ENCODE assay signal across 25 mouse cellular contexts in the genomic region with DNA sequence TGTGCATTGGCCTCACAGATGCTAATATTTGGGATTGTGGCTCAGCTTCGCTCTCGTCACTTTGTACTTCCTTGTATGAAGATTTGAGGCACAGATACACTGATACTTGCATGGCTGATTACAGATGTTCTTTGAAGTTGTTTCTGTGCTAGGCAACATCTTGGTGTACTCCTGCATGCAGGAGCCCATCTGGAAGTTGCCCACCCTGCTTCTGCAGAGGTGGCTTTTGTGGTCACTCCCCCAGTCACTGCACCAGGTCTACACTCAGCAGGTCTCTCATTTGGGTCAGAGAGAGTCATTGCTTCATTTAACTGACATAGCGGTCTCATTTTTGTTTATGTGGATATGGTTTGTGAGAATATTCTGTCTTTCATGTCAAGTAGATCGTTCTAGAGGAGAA. TPM values are rescaled to one million over a fixed set of nuclear protein-coding genes. Genes with fewer than 3 reads are reported as not detected.
A peak's percentile ranks its signal among the peaks of the same experiment; 100 is the strongest.
DNase-seq lines count a peak whose midpoint lies in the region; ATAC-seq and TF ChIP-seq lines count a peak whose summit lies in the region.
"Had no signal": no experiment of that assay in that cellular context is flagged by ENCODE, and none has a peak within 500 bp of the region (broad histone marks: within the 10 kb centered on the region; RNA-seq: fewer than 3 reads in every experiment).

No protein-coding gene starts in this region.

- ATAC-seq in kidney, embryonic 14.5 days (ENCODE audit: low FRiP score, low TSS enrichment), result peak; percentile 8; the same call in 1 of the 2 replicates
- 0 out of 2 replicates have a peak, but pooled peaks have one; percentile 37 for ATAC-seq in common myeloid progenitor, adult 5-6 weeks (replicated peaks; ENCODE audit: low read depth, poor library complexity, severe bottlenecking)
- ATAC-seq in liver, postnatal 0 days, result no peak
- ATAC-seq: CD4-positive, CD25-positive, alpha-beta regulatory T cell, adult 4 months; forebrain, embryonic 16.5 days; inflammation-experienced regulatory T-cells, adult 6 months had no signal

- H3K79me2 ChIP-seq in myocyte (ENCODE audit: control insufficient read depth, insufficient read depth), result peaks cover 77% of the 10 kb centered on the region

- H3K27me3 ChIP-seq in kidney, embryonic 14.5 days (ENCODE audit: control insufficient read depth, insufficient read depth, low read length), result no peaks in the 10 kb centered on the region
- H3K27me3 ChIP-seq in myocyte (ENCODE audit: control insufficient read depth, insufficient read depth, insufficient read length), result no peaks in the 10 kb centered on the region
- H3K27me3 ChIP-seq in liver, postnatal 0 days (ENCODE audit: insufficient read depth, low read length), result no peaks in the 10 kb centered on the region
- H3K27me3 ChIP-seq: heart, embryonic 13.5 days; limb, embryonic 13.5 days had no signal

- H3K9ac ChIP-seq in kidney, embryonic 14.5 days (ENCODE audit: low read depth, low read length), result no peak overlapping the region
- no peak overlapping the region for H3K9ac ChIP-seq in liver, postnatal 0 days (replicated peaks)
- H3K9ac ChIP-seq: heart, embryonic 13.5 days; hindbrain, embryonic 14.5 days; limb, embryonic 13.5 days had no signal

- no peak overlapping the region for H3ac ChIP-seq in myocyte (ENCODE audit: control insufficient read depth, insufficient read length)

- H3K4me3 ChIP-seq in kidney, embryonic 14.5 days (ENCODE audit: low read length), result no peak overlapping the region
- no peak overlapping the region for H3K4me3 ChIP-seq in myocyte
- H3K4me3 ChIP-seq in liver, postnatal 0 days (ENCODE audit: low read depth, low read length), result no peak overlapping the region
- H3K4me3 ChIP-seq: erythroblast, embryonic 14.5 days; heart, embryonic 13.5 days; limb, embryonic 13.5 days had no signal

- no peaks in the 10 kb centered on the region for H3K36me3 ChIP-seq in kidney, embryonic 14.5 days (ENCODE audit: control insufficient read depth, insufficient read depth, low read length)
- no peaks in the 10 kb centered on the region for H3K36me3 ChIP-seq in myocyte (ENCODE audit: control insufficient read depth, insufficient read depth)
- H3K36me3 ChIP-seq in liver, postnatal 0 days (replicated peaks; ENCODE audit: insufficient read depth, low read length), result no peaks in the 10 kb centered on the region
- H3K36me3 ChIP-seq: heart, embryonic 13.5 days; limb, embryonic 13.5 days had no signal

- 76% methylated on average over 4 of the region's 4 CpGs for WGBS in kidney, embryonic 14.5 days
- 75% methylated on average over 4 of the region's 4 CpGs for whole genome bisulfite sequencing in liver, postnatal 0 days (ENCODE audit: insufficient replicate concordance)

- H3K4me1 ChIP-seq in kidney, embryonic 14.5 days (ENCODE audit: control insufficient read depth, insufficient read depth, low read length), result peaks cover 2% of the 10 kb centered on the region; the same call in 1 of the 2 replicates
- H3K4me1 ChIP-seq in liver, postnatal 0 days (ENCODE audit: insufficient read depth), result peaks cover 5% of the 10 kb centered on the region; the same call in 1 of the 2 replicates

- TF ChIP-seq CTCF in liver, postnatal 0 days (IDR thresholded peaks at IDR 0.05; ENCODE audit: low read depth), result no peak

- TF ChIP-seq POLR2A in myocyte (IDR thresholded peaks at IDR 0.05; ENCODE audit: insufficient read length, low read depth), result no peak

- TF ChIP-seq EP300 in liver, postnatal 0 days (IDR thresholded peaks at IDR 0.05; ENCODE audit: low read depth), result no peak

- no peak overlapping the region for H3K27ac ChIP-seq in kidney, embryonic 14.5 days (ENCODE audit: low read depth, low read length)
- H3K27ac ChIP-seq in liver, postnatal 0 days (ENCODE audit: low read depth), result no peak overlapping the region
- H3K27ac ChIP-seq: heart, embryonic 13.5 days; hindbrain, embryonic 14.5 days; kidney, postnatal 0 days; limb, embryonic 13.5 days; stomach, postnatal 0 days had no signal

- H3K4me2 ChIP-seq in kidney, embryonic 14.5 days (replicated peaks; ENCODE audit: low read depth, low read length), result no peak overlapping the region
- peak overlapping the region; percentile 40 for H3K4me2 ChIP-seq in myocyte (ENCODE audit: low read depth)
- H3K4me2 ChIP-seq in liver, postnatal 0 days (ENCODE audit: low read depth, low read length), result no peak overlapping the region
- H3K4me2 ChIP-seq: heart, embryonic 13.5 days; hindbrain, embryonic 14.5 days; limb, embryonic 13.5 days; liver, embryonic 11.5 days had no signal

- no peaks in the 10 kb centered on the region for H3K9me3 ChIP-seq in kidney, embryonic 14.5 days (ENCODE audit: control insufficient read depth, low read length)
- no peaks in the 10 kb centered on the region for H3K9me3 ChIP-seq in liver, postnatal 0 days (ENCODE audit: low read length)
- H3K9me3 ChIP-seq: heart, embryonic 13.5 days; limb, embryonic 13.5 days had no signal

- no peak for DNase-seq in kidney, postnatal 25 days
- DNase-seq in thymus, postnatal 0 days (ENCODE audit: low spot score), result peak; percentile 57
- no peak for DNase-seq in thymus, postnatal 10 days (ENCODE audit: low spot score in 2 of 2)
- DNase-seq in heart, adult 8-10 months (ENCODE audit: low spot score), result no peak
- no peak for DNase-seq in liver, postnatal 0 days
- DNase-seq: cerebellum, adult 11-12 months; cerebellum, adult 9-11 months; gastrocnemius, postnatal 14 days; heart, postnatal 10 days; kidney, adult 11 months; midbrain, embryonic 14.5 days; right cerebral cortex, postnatal 25 days had no signal

TF ChIP-seq in myocyte, 11 proteins besides CTCF, POLR2A, EP300 and RAD21:
- no peak for TF ChIP-seq E2F4 (IDR thresholded peaks at IDR 0.05; ENCODE audit: insufficient read depth)
- TF ChIP-seq MYOD1 (IDR thresholded peaks at IDR 0.05; ENCODE audit: control insufficient read depth in 1 of 3, insufficient read length in 2 of 3, low read depth in 2 of 3), result no peak
- no peak for TF ChIP-seq CEBPB (IDR thresholded peaks at IDR 0.05; ENCODE audit: insufficient read depth, poor library complexity, severe bottlenecking)
- no peak for TF ChIP-seq REST (IDR thresholded peaks at IDR 0.05; ENCODE audit: insufficient read depth, insufficient read length)
- no peak for TF ChIP-seq POLR2AphosphoS2 (IDR thresholded peaks at IDR 0.05; ENCODE audit: insufficient read length, low read depth)
- no peak for TF ChIP-seq TCF3 (IDR thresholded peaks at IDR 0.05; ENCODE audit: insufficient read length, low read depth)
- TF ChIP-seq SRF (IDR thresholded peaks at IDR 0.05; ENCODE audit: control insufficient read depth, insufficient read length, low read depth), result no peak
- no peak for TF ChIP-seq MAX (IDR thresholded peaks at IDR 0.05; ENCODE audit: low read depth)
- TF ChIP-seq TCF12 (IDR thresholded peaks at IDR 0.05; ENCODE audit: insufficient read depth, poor library complexity, severe bottlenecking), result no peak
- no peak for TF ChIP-seq MYOG (IDR thresholded peaks at IDR 0.05; ENCODE audit: control insufficient read depth in 1 of 3, insufficient read depth in 1 of 3, insufficient read length in 2 of 3, low read depth in 2 of 3)
- TF ChIP-seq USF1 (IDR thresholded peaks at IDR 0.05; ENCODE audit: low read depth), result no peak

RNA-seq across cellular contexts. Expression of a gene that starts 22.9 kb away (rescaled TPM):
- polyA plus RNA-seq in kidney, embryonic 14.5 days (2014; fragmentation: Nextera tagmentation; extraction: Ambion mirVana), result 6.1 and 7.9 TPM in 2 replicates
- 13.1 and 14.5 TPM in 2 replicates for polyA plus RNA-seq in thymus, postnatal 0 days (2015; fragmentation: Nextera tagmentation; extraction: Ambion mirVana)
- 1.5 and 1.8 TPM in 2 replicates for total RNA-seq in common myeloid progenitor, adult 5-6 weeks (2017)
- polyA plus RNA-seq in myocyte (2012; fragmentation: generic; extraction: Trizol), result 9.6 TPM
- total RNA-seq in heart, adult 8-10 months (2022), result 10 to 100 TPM; 20.4 to 25.8 (median 22.1) TPM
- 0.62 and 0.82 TPM in 2 replicates for polyA plus RNA-seq in liver, postnatal 0 days (2015; fragmentation: Nextera tagmentation; extraction: Ambion mirVana)
- polyA plus RNA-seq: erythroblast, embryonic 14.5 days had no signal
